Mouse (Mus musculus) splenic B cell, adult 2 months (primary cell): Measurements from ENCODE around the gene Qprt.

Experiments
- DNase-seq: peaks from one replicate; pipeline ENCODE4 v3.0.0-alpha.2; 2011; ENCODE audit warnings: low read depth, low spot score
- H3K27me3 ChIP-seq: 2 replicates; pipeline ENCODE4 v1.6.1; 2012; ENCODE audit warnings: mild to moderate bottlenecking, low read length, moderate library complexity, mixed read lengths; ENCODE audit not compliant: control insufficient read depth, poor library complexity, insufficient read depth, severe bottlenecking
- H3K36me3 ChIP-seq: 2 replicates; pipeline ENCODE4 v1.6.1; 2012; ENCODE audit warnings: mild to moderate bottlenecking, low read length, moderate library complexity, mixed read lengths; ENCODE audit not compliant: control insufficient read depth, poor library complexity, insufficient read depth, severe bottlenecking

Gene Qprt

GRCm38 (mm10) chr7:127140623-127141404, 18.8 kb upstream of the Qprt start:
- Histone ChIP-seq H3K27me3 (no peaks in the 10 kb centered on the region), H3K36me3 (no peaks in the 10 kb centered on the region)
- peak; percentile 29 for DNase-seq

GRCm38 (mm10) chr7:127139562-127139961, 17.5 kb upstream of the Qprt start:
- no peaks in the 10 kb centered on the region for H3K36me3 ChIP-seq
- no peak for DNase-seq
- H3K27me3 ChIP-seq: no peaks in the 10 kb centered on the region

- no peak for DNase-seq
- Histone ChIP-seq H3K27me3 (no peaks in the 10 kb centered on the region), H3K36me3 (no peaks in the 10 kb centered on the region)
These were observed 17.1 kb upstream of the Qprt start for GRCm38 (mm10) chr7:127139100-127139499.

GRCm38 (mm10) chr7:127137262-127138017, 15.4 kb upstream of the Qprt start, which contains the start of gene Spn:
Gene Spn (minus strand): TSS chr7:127137823.
- DNase-seq: no peak
- Histone ChIP-seq H3K27me3 (no peaks in the 10 kb centered on the region), H3K36me3 (no peaks in the 10 kb centered on the region)

GRCm38 (mm10) chr7:127136181-127137071, 14.4 kb upstream of the Qprt start:
- H3K27me3 ChIP-seq: no peaks in the 10 kb centered on the region
- H3K36me3 ChIP-seq: no peaks in the 10 kb centered on the region
- DNase-seq: no peak

- no peaks in the 10 kb centered on the region for H3K27me3 ChIP-seq
- H3K36me3 ChIP-seq: no peaks in the 10 kb centered on the region
- peak; percentile 63 for DNase-seq
These were observed 12.9 kb upstream of the Qprt start for GRCm38 (mm10) chr7:127134821-127135447.

GRCm38 (mm10) chr7:127133125-127133524, 11.1 kb upstream of the Qprt start:
- DNase-seq: no peak
- H3K27me3 ChIP-seq: no peaks in the 10 kb centered on the region
- H3K36me3 ChIP-seq: no peaks in the 10 kb centered on the region

GRCm38 (mm10) chr7:127129638-127130037, 7.6 kb upstream of the Qprt start:
- DNase-seq: peak; percentile 65
- Histone ChIP-seq H3K36me3 (no peaks in the 10 kb centered on the region), H3K27me3 (no peaks in the 10 kb centered on the region)

- DNase-seq: no peak
- H3K36me3 ChIP-seq: no peaks in the 10 kb centered on the region
- no peaks in the 10 kb centered on the region for H3K27me3 ChIP-seq
These were observed 740 bp downstream of the Qprt start for GRCm38 (mm10) chr7:127121061-127121910.

GRCm38 (mm10) chr7:127118671-127119445, 3.2 kb downstream of the Qprt start:
- no peak for DNase-seq
- no peaks in the 10 kb centered on the region for H3K27me3 ChIP-seq
- no peaks in the 10 kb centered on the region for H3K36me3 ChIP-seq

GRCm38 (mm10) chr7:127117948-127118347, 4.1 kb downstream of the Qprt start:
- Histone ChIP-seq H3K36me3 (no peaks in the 10 kb centered on the region), H3K27me3 (no peaks in the 10 kb centered on the region)
- DNase-seq: no peak

- H3K27me3 ChIP-seq: no peaks in the 10 kb centered on the region
- no peak for DNase-seq
- H3K36me3 ChIP-seq: no peaks in the 10 kb centered on the region
These were observed 5.6 kb downstream of the Qprt start for GRCm38 (mm10) chr7:127116331-127116935.

GRCm38 (mm10) chr7:127114920-127115319, 7.1 kb downstream of the Qprt start:
- Histone ChIP-seq H3K27me3 (no peaks in the 10 kb centered on the region), H3K36me3 (no peaks in the 10 kb centered on the region)
- no peak for DNase-seq
